Mouse (Mus musculus): ENCODE results near the gene Slc19a1. TPM values are rescaled to one million over a fixed set of nuclear protein-coding genes. Genes with fewer than 3 reads are reported as not detected.

Gene Slc19a1
- total RNA-seq (2021), result 21.3 and 24.2 TPM in 2 replicates
- long read RNA-seq, experiment 1, transcript Slc19a1-201 (6 exons, 2,347 nt), result major isoform, 19 of 42 reads
- long read RNA-seq, experiment 1, partial matches to known transcripts, result 1 of 42 reads
- long read RNA-seq, experiment 1, other reads (novel, unspliced or antisense), result 18 of 42 reads
- long read RNA-seq, experiment 2, transcript Slc19a1-201 (6 exons, 2,347 nt), result major isoform, 16 of 29 reads
- long read RNA-seq, experiment 2, partial matches to known transcripts, result 5 of 29 reads
- long read RNA-seq, experiment 2, other reads (novel, unspliced or antisense), result 4 of 29 reads

GRCm38 (mm10) chr10:77031768-77032375, at the start of gene Slc19a1:
Slc19a1 (plus strand) TSS chr10:77032241.
- DNase-seq, result no peak

- DNase-seq, result no peak
These were observed 43.5 kb upstream of the Slc19a1 start for GRCm38 (mm10) chr10:76988586-76988985.

- no peak for DNase-seq
These were observed 39.6 kb upstream of the Slc19a1 start for GRCm38 (mm10) chr10:76992456-76992855.

- DNase-seq, result peak; percentile 96
These were observed 34.1 kb upstream of the Slc19a1 start for GRCm38 (mm10) chr10:76997759-76998513.

DNA sequence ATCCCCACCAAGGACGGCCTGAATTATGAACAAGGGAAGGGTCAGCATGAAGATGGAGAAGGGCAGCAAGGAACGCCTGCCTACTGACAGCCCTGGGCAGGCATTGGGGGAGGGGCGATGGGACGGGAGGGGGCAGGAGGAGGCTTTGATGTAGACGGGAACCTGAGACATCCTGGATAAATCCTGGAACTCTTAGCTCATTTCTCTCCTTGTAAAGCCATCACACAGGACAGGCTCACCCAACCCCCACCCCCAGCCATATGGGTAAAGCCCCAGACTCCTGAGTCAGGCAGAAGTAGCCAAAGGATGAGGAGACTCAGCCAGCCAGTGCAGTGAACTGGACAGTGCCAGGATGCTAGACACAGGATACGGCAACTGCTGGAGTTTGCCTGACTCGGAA, 27.1 kb upstream of the Slc19a1 start:
- DNase-seq, result no peak

DNA sequence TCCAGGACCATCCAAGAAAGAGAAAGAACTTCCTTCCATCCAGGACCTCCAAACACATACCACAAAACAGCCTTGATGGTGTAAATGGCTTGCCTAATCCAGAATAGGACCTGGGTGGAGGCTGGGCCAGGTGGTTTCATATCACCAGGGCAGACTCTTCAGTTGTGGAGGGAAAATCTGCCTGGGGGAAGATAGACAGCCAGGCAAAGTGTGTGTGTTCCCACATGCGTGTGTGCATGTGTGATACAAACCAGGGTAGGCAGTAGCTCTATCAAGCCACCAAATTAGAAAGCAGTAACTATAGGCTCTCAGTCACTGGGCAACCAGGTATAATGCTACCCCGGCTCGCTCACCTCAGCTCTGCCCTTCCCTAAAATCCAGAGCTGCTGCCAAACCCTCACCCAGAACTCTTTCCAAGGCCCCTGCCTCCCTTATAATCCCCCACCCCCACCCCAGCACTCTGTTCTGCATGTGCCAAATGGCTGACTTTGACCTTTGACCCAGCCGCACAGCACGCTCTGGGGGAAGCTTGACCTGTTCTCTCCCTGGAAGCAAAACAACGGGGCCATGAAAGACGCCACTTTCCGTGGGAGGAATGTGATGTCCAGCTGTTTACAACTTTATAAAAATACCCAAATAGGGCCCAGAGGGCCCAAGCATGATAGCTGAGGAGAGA, 24.5 kb upstream of the Slc19a1 start:
- no peak for DNase-seq

DNA sequence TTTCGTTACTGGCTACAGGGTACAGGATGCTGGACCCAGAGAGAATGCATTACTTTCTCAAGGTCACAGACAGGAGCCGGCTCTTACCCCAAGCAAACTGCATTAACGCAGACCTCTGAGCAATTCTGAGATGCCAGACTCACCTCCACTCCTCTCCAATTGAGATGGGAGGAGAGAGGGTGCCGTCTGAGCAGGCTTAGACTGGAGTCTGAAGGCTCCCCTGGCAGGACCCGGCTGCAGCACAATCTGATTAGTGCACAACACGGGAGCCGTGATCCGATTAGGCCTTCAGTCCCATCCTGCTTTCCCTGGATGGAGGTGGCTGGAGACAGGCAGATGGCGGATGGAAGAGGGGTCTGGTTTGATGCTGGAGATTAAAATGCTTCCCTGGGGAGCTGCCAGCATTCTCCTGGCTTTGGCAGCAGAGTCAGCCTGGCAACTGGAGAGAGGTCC, 23.9 kb upstream of the Slc19a1 start:
- DNase-seq, result peak; percentile 73

DNA sequence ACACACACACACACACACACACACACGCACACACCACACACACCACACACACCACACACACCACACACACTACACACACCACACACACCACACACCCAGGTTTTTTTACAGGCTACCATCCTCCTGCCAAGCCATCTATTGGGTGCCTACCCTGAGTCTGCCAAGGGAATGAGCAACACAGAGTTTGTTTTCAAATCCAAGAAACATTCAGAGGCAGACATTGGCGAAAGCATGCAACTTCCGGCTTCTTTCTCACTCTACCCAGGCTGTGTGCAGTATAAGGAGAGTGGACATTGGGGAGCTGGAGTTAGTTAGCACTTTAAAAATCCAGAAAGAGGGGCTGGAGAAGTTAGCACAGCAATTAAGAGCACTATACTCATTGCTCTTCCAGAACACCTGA, 23.3 kb upstream of the Slc19a1 start:
- DNase-seq, result no peak

GRCm38 (mm10) chr10:77011681-77012080, 20.4 kb upstream of the Slc19a1 start:
- DNase-seq, result no peak

DNA sequence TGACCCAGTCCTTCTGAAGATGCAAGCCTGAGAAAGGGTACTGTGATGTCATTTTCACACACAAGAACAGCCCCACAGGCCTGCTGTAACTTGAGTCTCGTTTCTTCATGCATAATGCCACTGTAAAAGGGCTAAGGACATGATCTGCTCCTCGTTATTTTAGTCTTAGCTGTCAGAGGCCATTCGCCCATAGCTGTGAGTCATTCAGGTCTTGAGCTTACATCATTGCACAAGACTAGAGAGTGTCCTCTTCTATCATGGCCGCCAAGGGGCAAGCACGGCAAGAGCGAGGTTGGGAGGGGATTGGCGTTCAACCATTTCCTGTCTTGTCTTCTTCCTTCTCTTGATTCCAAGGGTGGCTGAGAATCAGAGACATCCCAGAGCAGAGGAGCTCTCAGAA, 16.0 kb upstream of the Slc19a1 start:
- DNase-seq, result no peak

GRCm38 (mm10) chr10:77016499-77016898, 15.5 kb upstream of the Slc19a1 start:
- no peak for DNase-seq

- DNase-seq, result no peak
These were observed 15.0 kb upstream of the Slc19a1 start for GRCm38 (mm10) chr10:77017061-77017460.

GRCm38 (mm10) chr10:77017662-77018061, 14.4 kb upstream of the Slc19a1 start:
- DNase-seq, result no peak

- peak; percentile 88 for DNase-seq
These were observed 10.5 kb upstream of the Slc19a1 start for GRCm38 (mm10) chr10:77021399-77022052.

DNA sequence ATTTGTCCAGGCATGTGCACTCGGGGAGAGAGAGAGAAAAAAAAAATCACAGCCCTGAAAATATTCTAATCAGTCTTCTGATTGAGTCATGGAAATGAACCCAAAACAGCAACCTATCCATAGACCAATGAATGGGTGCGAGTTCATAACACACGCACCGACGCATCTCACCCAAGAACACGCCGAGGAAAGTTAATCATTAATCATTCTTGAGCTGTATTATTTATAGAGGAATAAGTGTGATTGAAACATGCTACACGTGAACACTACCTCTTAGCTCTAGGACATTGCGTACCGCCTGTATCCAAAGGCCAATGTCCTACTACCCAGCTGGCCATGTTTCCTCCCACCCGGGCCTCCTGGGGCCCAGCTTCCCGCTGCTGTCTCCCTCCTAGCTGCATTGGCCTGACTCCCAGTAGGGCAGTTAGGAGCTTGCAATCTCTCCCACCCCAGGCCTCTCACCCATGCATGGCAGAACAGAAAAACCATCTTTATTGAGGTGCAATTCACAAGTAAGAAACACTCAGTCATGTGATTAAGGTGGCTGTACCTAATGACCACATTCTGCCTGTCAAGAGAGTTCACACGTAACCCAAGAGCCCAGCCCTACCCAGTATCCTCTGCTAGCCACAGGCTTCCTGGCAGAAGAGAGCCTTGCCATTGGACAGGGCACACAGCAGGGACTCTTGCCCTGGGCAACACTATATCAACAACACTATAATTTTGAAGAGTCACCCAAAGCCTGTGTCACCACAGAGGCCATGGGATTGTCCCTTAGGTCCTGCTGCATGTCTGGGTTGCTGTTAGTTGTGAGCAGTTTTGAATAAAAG, 9.5 kb upstream of the Slc19a1 start:
- peak; percentile 70 for DNase-seq

GRCm38 (mm10) chr10:77024231-77024630, 7.8 kb upstream of the Slc19a1 start:
- DNase-seq, result no peak

- no peak for DNase-seq
These were observed 5.1 kb upstream of the Slc19a1 start for GRCm38 (mm10) chr10:77026944-77027343.

DNA sequence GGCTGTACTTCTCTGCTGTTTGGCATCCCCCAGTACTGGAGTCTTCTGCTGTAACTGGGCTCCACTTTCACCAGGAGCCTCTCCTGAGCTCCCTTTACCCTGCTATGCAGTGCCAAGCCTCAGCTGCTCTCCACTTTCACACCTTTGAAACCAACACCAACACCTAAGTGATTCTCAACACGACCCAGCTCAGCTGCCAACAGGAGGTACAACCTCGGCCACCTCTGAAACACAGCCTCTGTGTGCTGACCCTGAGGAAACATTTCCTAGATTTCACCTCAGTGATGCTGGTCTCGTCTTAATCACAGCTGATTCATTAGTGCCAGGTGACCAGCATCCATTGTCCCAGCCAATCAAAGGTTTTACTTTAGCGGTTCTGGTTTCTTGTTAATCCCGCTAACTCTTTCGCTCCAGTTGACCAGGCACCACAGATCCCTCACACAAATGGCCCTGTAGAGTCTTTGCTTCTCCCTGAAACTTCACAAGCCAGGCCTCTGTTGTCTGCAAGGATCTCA, 3.2 kb upstream of the Slc19a1 start:
- no peak for DNase-seq

- DNase-seq, result no peak
These were observed 2.3 kb upstream of the Slc19a1 start for GRCm38 (mm10) chr10:77029761-77030160.

- DNase-seq, result no peak
These were observed 1.4 kb upstream of the Slc19a1 start for GRCm38 (mm10) chr10:77030666-77031065.

Data from adrenal gland, postnatal 14 days (tissue).